Mouse (Mus musculus): Measurements from ENCODE around the gene Sdk1. TPM values are rescaled to one million over a fixed set of nuclear protein-coding genes. Genes with fewer than 3 reads are reported as not detected.

Gene Sdk1
- polyA plus RNA-seq, 1 experiment from 2014 or later = 0.80 TPM

DNA sequence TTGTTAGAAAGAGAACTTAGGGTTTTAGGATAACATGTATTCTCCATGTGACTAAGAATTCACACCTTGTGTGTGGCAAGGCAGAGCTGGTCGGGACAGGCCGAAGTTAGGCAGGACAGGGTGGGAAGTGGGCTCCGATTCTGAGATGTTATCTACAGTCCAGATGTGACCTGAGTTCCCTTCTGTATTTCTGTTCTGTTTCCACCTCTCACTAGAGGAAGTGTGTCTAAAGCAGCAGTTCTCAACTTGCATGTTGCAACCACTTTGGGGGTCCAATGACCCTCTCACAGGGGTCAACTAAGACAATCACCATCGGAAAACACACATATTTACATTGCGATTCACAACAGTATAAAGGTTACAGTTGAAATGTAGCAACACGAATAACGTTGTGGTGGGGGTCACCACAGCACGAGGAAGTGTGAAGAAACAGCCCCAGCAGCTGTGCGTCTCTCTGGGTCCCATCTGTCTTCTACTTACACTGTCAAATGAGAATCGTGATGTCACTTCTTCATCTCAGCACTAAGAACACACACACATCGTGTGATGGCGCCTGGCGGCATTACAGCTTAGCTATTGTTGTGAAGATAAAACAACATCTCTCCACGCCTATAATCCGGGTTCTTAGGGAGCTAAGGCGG is 583.6 kb downstream of the Sdk1 start:
- no peaks in the 10 kb centered on the region for H3K36me3 ChIP-seq
- H3K27ac ChIP-seq = no peak overlapping the region
- 0 out of 2 replicates have a peak, but pooled peaks cover 2% of the 10 kb centered on the region for H3K9me3 ChIP-seq (replicated peaks)
- 49% methylated on average over 16 of the region's 16 CpGs for WGBS (ENCODE audit: insufficient replicate concordance)
- H3K27me3 ChIP-seq (replicated peaks) = no peaks in the 10 kb centered on the region
- no peaks in the 10 kb centered on the region for H3K4me1 ChIP-seq
- H3K4me3 ChIP-seq = no peak overlapping the region
- no peak overlapping the region for H3K4me2 ChIP-seq
- H3K9ac ChIP-seq = no peak overlapping the region
- no peak for ATAC-seq

DNA sequence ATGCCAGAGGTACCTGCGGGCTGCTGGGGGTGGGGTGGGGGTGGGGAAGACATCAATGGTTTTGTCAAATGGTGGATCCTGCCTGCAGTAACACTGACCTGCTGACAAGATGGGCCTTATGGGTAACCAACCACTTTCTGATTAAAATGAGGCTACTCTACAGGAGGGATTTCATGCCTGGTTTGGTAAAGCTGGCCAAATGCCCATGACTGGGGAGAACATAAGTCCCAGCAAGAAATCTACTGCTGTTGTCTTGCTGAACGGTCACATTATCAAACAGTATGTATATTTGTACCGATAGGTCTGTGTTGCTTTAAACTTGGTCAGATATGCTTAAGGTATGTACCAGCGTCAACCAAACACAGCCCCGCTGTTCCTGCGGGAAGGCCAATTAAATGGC is 594.3 kb downstream of the Sdk1 start:
- Histone ChIP-seq H3K36me3 (no peaks in the 10 kb centered on the region), H3K4me2 (no peak overlapping the region), H3K4me1 (no peaks in the 10 kb centered on the region), H3K9ac (no peak overlapping the region), H3K27me3 (replicated peaks) (no peaks in the 10 kb centered on the region), H3K4me3 (no peak overlapping the region), H3K27ac (no peak overlapping the region), H3K9me3 (replicated peaks) (no peaks in the 10 kb centered on the region)
- WGBS (ENCODE audit: insufficient replicate concordance) = 50% methylated on average over 6 of the region's 6 CpGs
- ATAC-seq = no peak

DNA sequence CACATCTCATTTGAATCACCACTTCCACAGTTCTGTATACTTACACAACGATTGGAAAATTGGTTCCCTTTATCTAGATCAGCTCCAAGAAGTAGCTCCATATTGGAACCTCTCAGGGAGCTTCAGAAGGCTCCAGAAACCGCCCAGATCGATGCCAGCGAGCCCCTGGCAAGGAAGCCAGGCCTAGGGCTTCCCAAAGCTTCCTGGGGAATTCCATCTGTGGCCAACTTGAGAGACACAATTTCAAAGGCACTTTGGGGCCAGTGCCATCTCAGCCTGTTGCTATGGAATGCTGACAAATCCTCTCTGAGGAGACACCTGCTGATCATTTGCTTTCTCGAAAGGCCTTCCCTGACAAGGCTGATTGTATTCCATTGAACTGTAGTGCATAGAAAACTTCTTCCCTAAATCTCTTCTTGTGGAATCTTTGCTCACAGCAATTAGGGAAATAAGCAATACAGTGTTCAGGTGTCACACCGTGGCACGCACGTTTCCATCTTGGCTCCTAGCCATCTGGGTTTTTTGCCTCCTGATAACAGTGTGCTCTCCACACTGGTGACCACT is 595.7 kb downstream of the Sdk1 start:
- 50% methylated on average over 8 of the region's 8 CpGs for WGBS (ENCODE audit: insufficient replicate concordance)
- H3K27ac ChIP-seq = no peak overlapping the region
- H3K9ac ChIP-seq = no peak overlapping the region
- no peak for ATAC-seq
- no peak overlapping the region for H3K4me3 ChIP-seq
- no peaks in the 10 kb centered on the region for H3K27me3 ChIP-seq (replicated peaks)
- no peaks in the 10 kb centered on the region for H3K9me3 ChIP-seq (replicated peaks)
- H3K36me3 ChIP-seq = no peaks in the 10 kb centered on the region
- no peaks in the 10 kb centered on the region for H3K4me1 ChIP-seq
- H3K4me2 ChIP-seq = no peak overlapping the region

DNA sequence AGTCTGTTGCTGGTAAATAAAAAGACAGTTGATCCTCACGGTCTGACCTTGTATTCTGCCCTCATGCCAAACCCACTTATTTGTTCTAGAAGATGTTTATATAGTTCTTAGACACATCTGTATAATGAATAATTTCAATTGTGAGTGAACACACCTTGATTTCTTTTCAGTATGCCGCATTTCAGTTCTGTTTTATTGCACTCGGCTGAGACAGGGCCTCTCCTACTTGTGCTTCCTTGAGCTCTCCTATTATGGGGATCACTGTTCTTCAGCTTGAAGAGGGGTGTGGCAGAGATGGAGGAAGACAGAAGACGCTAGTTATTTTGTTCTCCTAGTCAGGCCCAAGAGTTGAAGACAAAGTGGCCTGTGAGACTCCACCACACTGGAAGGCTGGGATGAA is 603.4 kb downstream of the Sdk1 start:
- no peak for ATAC-seq
- H3K36me3 ChIP-seq = no peaks in the 10 kb centered on the region
- no peaks in the 10 kb centered on the region for H3K9me3 ChIP-seq (replicated peaks)
- no peak overlapping the region for H3K4me2 ChIP-seq
- H3K9ac ChIP-seq = no peak overlapping the region
- H3K4me1 ChIP-seq = no peaks in the 10 kb centered on the region
- H3K27ac ChIP-seq = no peak overlapping the region
- 69% methylated on average over 4 of the region's 4 CpGs for WGBS (ENCODE audit: insufficient replicate concordance)
- no peak overlapping the region for H3K4me3 ChIP-seq
- no peaks in the 10 kb centered on the region for H3K27me3 ChIP-seq (replicated peaks)

DNA sequence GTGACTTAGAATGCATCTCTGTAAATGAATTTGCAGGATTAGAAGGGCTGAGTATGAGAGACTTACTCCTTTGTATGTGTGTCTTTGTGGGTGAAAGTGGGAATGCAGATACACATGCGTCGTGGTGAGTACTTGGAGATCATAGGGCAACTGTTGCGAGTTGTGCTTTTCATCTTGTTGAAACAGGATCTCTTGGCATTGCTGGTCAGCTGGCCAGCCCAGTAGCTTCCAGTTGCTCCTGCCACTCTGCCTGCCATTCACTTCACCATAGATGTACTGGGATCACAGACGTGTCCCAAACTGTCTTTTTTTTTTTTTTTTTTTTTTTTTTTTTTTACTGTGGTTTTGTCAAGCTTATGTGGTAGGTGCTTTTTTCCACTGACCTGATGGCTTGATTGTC is 606.4 kb downstream of the Sdk1 start:
- Histone ChIP-seq H3K4me1 (0 out of 2 replicates have a peak, but pooled peaks cover 6% of the 10 kb centered on the region), H3K27ac (no peak overlapping the region), H3K27me3 (replicated peaks) (no peaks in the 10 kb centered on the region), H3K4me2 (no peak overlapping the region), H3K4me3 (no peak overlapping the region), H3K36me3 (no peaks in the 10 kb centered on the region), H3K9ac (no peak overlapping the region), H3K9me3 (replicated peaks) (no peaks in the 10 kb centered on the region)
- WGBS (ENCODE audit: insufficient replicate concordance) = 84% methylated on average over 4 of the region's 4 CpGs
- ATAC-seq = no peak

DNA sequence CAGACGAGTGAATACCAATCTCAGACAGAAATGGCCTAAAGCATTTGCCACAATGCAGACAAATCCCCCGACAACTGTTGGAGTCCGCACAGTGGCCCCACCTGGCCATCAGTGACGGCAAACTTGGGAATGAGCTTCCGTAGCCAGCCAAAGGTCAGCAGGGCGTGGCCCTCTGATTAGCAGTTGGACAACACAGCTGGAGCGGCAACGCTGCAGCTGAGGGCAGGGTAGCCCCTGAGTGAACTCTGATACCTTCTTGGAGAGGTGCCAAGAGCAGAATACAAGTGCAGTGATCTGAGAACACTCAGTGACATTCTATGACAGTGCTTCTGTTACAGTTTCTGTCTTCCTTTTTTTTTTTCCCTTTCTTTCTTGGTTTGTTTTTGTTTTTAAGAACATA is 610.9 kb downstream of the Sdk1 start:
- H3K27ac ChIP-seq = no peak overlapping the region
- no peak overlapping the region for H3K4me2 ChIP-seq
- H3K9me3 ChIP-seq (replicated peaks) = no peaks in the 10 kb centered on the region
- H3K9ac ChIP-seq = no peak overlapping the region
- 45% methylated on average over 8 of the region's 8 CpGs for WGBS (ENCODE audit: insufficient replicate concordance)
- no peaks in the 10 kb centered on the region for H3K36me3 ChIP-seq
- ATAC-seq = peak; percentile 37; the same call in 1 of the 2 replicates
- 0 out of 2 replicates have a peak, but pooled peaks cover 7% of the 10 kb centered on the region for H3K4me1 ChIP-seq
- H3K4me3 ChIP-seq = no peak overlapping the region
- no peaks in the 10 kb centered on the region for H3K27me3 ChIP-seq (replicated peaks)

DNA sequence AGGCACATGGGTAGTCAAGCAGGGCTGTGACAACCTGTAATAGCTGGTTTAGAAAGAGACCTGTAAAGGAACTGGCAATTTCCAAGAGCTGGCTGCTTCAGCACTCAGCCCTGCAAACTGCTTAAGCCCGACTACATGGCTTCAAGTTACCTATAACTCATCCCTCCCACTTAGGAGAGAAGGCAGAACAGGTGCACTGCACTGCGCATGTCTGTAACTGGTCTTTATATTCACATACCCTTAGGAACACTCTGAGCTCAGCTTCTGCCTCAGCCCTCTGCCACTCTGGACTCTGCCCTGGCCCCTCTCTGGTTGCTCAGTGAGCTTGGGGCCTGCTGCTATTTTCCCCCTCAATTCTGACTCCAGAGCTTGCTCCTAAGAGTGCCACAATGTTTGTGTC is 615.2 kb downstream of the Sdk1 start:
- Histone ChIP-seq H3K9me3 (replicated peaks) (no peaks in the 10 kb centered on the region), H3K4me3 (no peak overlapping the region), H3K27ac (no peak overlapping the region), H3K36me3 (no peaks in the 10 kb centered on the region), H3K4me2 (no peak overlapping the region), H3K27me3 (replicated peaks) (no peaks in the 10 kb centered on the region), H3K4me1 (0 out of 2 replicates have a peak, but pooled peaks cover 7% of the 10 kb centered on the region), H3K9ac (no peak overlapping the region)
- ATAC-seq = no peak
- 60% methylated on average over 2 of the region's 2 CpGs for WGBS (ENCODE audit: insufficient replicate concordance)

DNA sequence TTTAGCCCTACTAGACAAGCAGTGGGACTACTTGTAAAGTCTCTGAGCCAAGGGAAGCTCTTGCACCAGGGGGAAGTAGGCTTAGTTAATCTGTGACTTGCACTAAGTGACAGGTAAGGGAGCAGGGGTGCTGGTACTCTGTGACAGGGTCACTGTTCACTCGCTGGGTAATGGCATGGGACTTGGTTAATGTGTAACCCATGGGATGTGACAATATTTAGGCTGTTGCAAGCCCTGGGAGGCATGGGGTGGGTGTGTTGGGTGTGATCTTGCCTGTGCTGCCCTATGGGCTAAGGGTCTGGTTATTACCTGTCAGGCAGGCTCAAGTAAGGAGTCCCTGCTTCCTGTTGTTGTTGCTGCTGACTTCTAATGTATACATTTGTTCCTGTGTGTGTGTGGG is 616.5 kb downstream of the Sdk1 start:
- Histone ChIP-seq H3K27ac (no peak overlapping the region), H3K4me3 (no peak overlapping the region), H3K9me3 (replicated peaks) (no peaks in the 10 kb centered on the region), H3K9ac (no peak overlapping the region), H3K4me1 (0 out of 2 replicates have a peak, but pooled peaks cover under 1% of the 10 kb centered on the region), H3K27me3 (replicated peaks) (no peaks in the 10 kb centered on the region), H3K36me3 (no peaks in the 10 kb centered on the region), H3K4me2 (no peak overlapping the region)
- WGBS (ENCODE audit: insufficient replicate concordance) = 52% methylated on average over 1 of the region's 1 CpGs
- ATAC-seq = peak; percentile 75

DNA sequence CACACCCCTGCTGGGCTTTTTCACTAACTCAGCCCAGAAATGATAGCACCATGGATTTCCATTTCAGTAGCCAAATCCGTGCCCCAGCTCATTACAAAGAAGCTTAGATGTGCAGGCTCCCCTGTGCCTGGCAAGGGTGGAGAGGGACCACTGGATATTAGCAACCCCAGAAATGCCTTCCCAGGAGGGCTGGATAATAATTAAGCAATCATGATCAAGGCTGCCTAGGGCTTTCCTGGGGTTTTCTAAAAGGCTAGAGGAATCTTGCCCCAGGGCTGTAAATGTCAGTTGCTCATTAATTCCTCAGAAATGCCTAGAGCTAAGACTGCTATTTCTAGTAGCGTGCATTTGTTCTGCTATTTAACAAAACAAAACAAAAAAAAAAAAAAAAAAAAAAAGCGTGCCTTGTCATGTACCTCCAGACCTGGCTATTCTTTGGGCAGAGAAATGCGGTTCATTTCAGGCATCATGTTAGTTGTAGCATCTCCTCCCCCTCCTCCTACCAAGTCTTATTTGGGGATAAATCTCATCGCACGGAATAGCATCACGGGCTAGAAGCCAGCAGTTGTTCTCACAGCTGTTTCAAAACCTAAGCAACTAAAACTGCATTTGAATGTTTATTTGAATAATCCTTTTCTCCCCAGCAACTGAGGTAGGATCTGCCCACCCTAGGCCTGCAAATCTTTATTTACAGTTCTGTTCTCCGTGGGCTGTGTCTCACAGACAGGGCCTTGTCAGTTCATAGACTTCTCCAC is 617.3 kb downstream of the Sdk1 start:
- no peaks in the 10 kb centered on the region for H3K27me3 ChIP-seq (replicated peaks)
- H3K9me3 ChIP-seq (replicated peaks) = no peaks in the 10 kb centered on the region
- H3K36me3 ChIP-seq = no peaks in the 10 kb centered on the region
- 36% methylated on average over 8 of the region's 8 CpGs for WGBS (ENCODE audit: insufficient replicate concordance)
- H3K4me3 ChIP-seq = no peak overlapping the region
- H3K9ac ChIP-seq = no peak overlapping the region
- H3K27ac ChIP-seq = no peak overlapping the region
- H3K4me1 ChIP-seq = no peaks in the 10 kb centered on the region
- ATAC-seq = no peak
- no peak overlapping the region for H3K4me2 ChIP-seq

DNA sequence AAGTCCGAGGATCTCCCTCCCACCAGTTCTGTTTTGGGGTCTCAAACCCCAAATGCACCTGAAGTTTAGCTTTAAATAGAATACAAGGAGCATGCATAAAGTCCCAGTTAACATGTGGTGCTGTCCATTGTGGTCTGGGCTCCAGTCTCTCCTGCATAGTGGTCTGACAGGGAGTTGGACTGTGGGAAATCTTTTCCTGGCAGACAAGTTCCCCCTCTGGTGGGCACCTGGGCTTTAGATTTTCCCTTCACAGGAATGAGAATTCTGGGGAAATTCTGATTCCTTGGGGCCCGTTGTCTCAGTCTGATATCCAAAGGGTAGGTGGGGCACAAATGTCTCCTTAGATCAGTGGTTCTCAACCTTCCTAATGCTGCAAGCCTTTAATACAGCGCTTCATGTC is 624.8 kb downstream of the Sdk1 start:
- H3K27me3 ChIP-seq (replicated peaks) = no peaks in the 10 kb centered on the region
- no peaks in the 10 kb centered on the region for H3K36me3 ChIP-seq
- no peak overlapping the region for H3K9ac ChIP-seq
- H3K4me3 ChIP-seq = no peak overlapping the region
- ATAC-seq = no peak
- H3K27ac ChIP-seq = no peak overlapping the region
- 52% methylated on average over 3 of the region's 3 CpGs for WGBS (ENCODE audit: insufficient replicate concordance)
- H3K9me3 ChIP-seq (replicated peaks) = no peaks in the 10 kb centered on the region
- H3K4me2 ChIP-seq = no peak overlapping the region
- no peaks in the 10 kb centered on the region for H3K4me1 ChIP-seq

DNA sequence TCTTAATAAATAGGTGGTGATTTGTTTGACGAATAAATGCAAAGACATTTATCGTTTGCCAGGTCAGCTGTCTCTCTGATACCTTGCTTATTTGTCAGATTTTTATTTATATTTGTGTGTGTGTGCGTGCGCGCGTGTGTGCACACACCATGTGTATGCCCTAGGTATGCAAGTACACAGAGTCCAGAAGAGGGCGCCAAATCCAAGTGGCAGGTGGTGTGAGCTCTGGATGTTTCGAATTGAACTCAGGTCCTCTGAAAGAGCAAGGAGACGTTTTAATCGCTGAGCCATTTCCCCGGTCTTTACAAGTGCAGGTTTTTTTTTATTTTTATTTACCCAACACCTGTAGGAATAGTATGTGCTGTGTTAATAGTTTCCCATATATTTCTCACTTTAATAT is 632.5 kb downstream of the Sdk1 start:
- no peaks in the 10 kb centered on the region for H3K36me3 ChIP-seq
- H3K27ac ChIP-seq = no peak overlapping the region
- H3K4me2 ChIP-seq = no peak overlapping the region
- 78% methylated on average over 11 of the region's 11 CpGs for WGBS (ENCODE audit: insufficient replicate concordance)
- no peak overlapping the region for H3K9ac ChIP-seq
- ATAC-seq = no peak
- no peaks in the 10 kb centered on the region for H3K27me3 ChIP-seq (replicated peaks)
- H3K4me1 ChIP-seq = no peaks in the 10 kb centered on the region
- H3K4me3 ChIP-seq = no peak overlapping the region
- H3K9me3 ChIP-seq (replicated peaks) = peaks cover 7% of the 10 kb centered on the region; the same call in 1 of the 2 replicates

DNA sequence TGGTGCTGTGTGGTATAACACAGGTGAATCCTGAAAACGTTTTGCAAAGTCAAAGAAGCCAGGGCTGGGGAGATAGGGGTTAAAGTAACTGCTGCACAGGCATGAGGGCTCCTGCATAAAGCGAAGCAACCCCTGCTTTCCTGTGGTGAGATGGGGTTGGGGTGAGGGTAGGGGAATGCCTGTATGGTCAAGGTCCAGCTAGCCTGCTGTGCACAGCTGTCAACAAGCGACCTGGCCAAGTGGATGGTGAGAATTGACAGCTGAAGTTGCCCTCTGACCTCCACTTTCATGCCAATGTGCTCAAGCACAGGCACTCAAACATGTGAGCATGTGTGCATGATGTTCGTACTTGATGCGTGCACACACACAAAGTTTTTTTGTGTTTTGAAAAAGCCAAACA is 639.4 kb downstream of the Sdk1 start:
- no peaks in the 10 kb centered on the region for H3K27me3 ChIP-seq (replicated peaks)
- peak; percentile 57; the same call in 1 of the 2 replicates for ATAC-seq
- H3K4me3 ChIP-seq = no peak overlapping the region
- no peak overlapping the region for H3K4me2 ChIP-seq
- WGBS (ENCODE audit: insufficient replicate concordance) = 48% methylated on average over 5 of the region's 5 CpGs
- H3K27ac ChIP-seq = no peak overlapping the region
- H3K4me1 ChIP-seq = no peaks in the 10 kb centered on the region
- H3K9me3 ChIP-seq (replicated peaks) = no peaks in the 10 kb centered on the region
- no peak overlapping the region for H3K9ac ChIP-seq
- no peaks in the 10 kb centered on the region for H3K36me3 ChIP-seq
